Mouse (Mus musculus): ENCODE data around the gene Tmem26.

GRCm38 (mm10) chr10:68685510-68685909 lies 37.9 kb upstream of the Tmem26 start:
- no peak for TF ChIP-seq POLR2A (IDR thresholded peaks at IDR 0.05; ENCODE audit: low read depth, low read length)
- no peak for TF ChIP-seq EP300 (IDR thresholded peaks at IDR 0.05; ENCODE audit: low read length)
- TF ChIP-seq CTCF (conservative IDR thresholded peaks at IDR 0.05 in 1 of 2, IDR thresholded peaks at IDR 0.05 in 1 of 2; ENCODE audit: low read depth in 2 of 2, low read length in 2 of 2) = no peak
- no peak for TF ChIP-seq ZKSCAN1 (IDR thresholded peaks at IDR 0.05; ENCODE audit: borderline replicate concordance, low read depth, low read length)
- TF ChIP-seq RAD21 (IDR thresholded peaks at IDR 0.05; ENCODE audit: low read depth, low read length) = no peak
- TF ChIP-seq MAX (IDR thresholded peaks at IDR 0.05; ENCODE audit: low read length) = no peak
- no peak for TF ChIP-seq SMC3 (IDR thresholded peaks at IDR 0.05; ENCODE audit: low read depth, low read length)
- TF ChIP-seq E2F4 (IDR thresholded peaks at IDR 0.05; ENCODE audit: insufficient replicate concordance, low read depth, low read length) = no peak
- TF ChIP-seq HCFC1 (IDR thresholded peaks at IDR 0.05; ENCODE audit: low read depth, low read length) = no peak
- TF ChIP-seq GABPA (IDR thresholded peaks at IDR 0.05; ENCODE audit: insufficient replicate concordance, low read depth, low read length) = no peak
- no peak for TF ChIP-seq CHD2 (IDR thresholded peaks at IDR 0.05; ENCODE audit: low read length)
- TF ChIP-seq JUND (conservative IDR thresholded peaks at IDR 0.05; ENCODE audit: low read depth, low read length) = no peak
- no peak for TF ChIP-seq ZNF384 (IDR thresholded peaks at IDR 0.05; ENCODE audit: low read depth, low read length)
- no peak for TF ChIP-seq MYC (IDR thresholded peaks at IDR 0.05; ENCODE audit: low read depth, low read length)

All from CH12.LX (cell line).